Mouse (Mus musculus) forebrain, embryonic 15.5 days (tissue): Measurements from ENCODE around the gene Cpa4. TPM values are rescaled to one million over a fixed set of nuclear protein-coding genes. Genes with fewer than 3 reads are reported as not detected.
A peak's percentile ranks its signal among the peaks of the same experiment; 100 is the strongest.

ENCODE experiments used
- ATAC-seq: fragments of 200-750 bp; cut with Nextera tagmentation; replicated peaks from 2 replicates; pipeline ENCODE4 v1.8.0; 2017; ENCODE audit warnings: mild to moderate bottlenecking, moderate TSS enrichment, moderate library complexity
- H3K27ac ChIP-seq: fragments of 300-500 bp; sonication (generic); replicated peaks from 2 replicates; pipeline ENCODE4 v1.5.1; 2015; ENCODE audit warnings: mild to moderate bottlenecking, inconsistent platforms
- H3K27me3 ChIP-seq: fragments of 300-500 bp; sonication (generic); 2 replicates; pipeline ENCODE4 v1.6.1; 2015; ENCODE audit warnings: inconsistent platforms
- H3K36me3 ChIP-seq: fragments of 300-500 bp; sonication (generic); 2 replicates; pipeline ENCODE4 v1.6.1; 2015; ENCODE audit warnings: mild to moderate bottlenecking, inconsistent platforms
- H3K4me1 ChIP-seq: fragments of 300-500 bp; sonication (generic); 2 replicates; pipeline ENCODE4 v1.6.1; 2015; ENCODE audit warnings: inconsistent platforms
- H3K4me2 ChIP-seq: fragments of 300-500 bp; sonication (generic); replicated peaks from 2 replicates; pipeline ENCODE4 v1.6.1; 2015; ENCODE audit warnings: mild to moderate bottlenecking, inconsistent platforms
- H3K4me3 ChIP-seq: fragments of 300-500 bp; sonication (generic); 2 replicates; pipeline ENCODE4 v1.5.1; 2015; ENCODE audit warnings: mild to moderate bottlenecking, inconsistent platforms
- H3K9ac ChIP-seq: fragments of 300-500 bp; sonication (generic); replicated peaks from 2 replicates; pipeline ENCODE4 v1.6.1; 2015; ENCODE audit warnings: mild to moderate bottlenecking, inconsistent platforms
- H3K9me3 ChIP-seq: fragments of 300-500 bp; sonication (generic); 2 replicates; pipeline ENCODE4 v1.6.1; 2016; ENCODE audit warnings: inconsistent platforms
- WGBS: fragments of 180-500 bp; shearing (Covaris S2); methylation state at CpG from one replicate; pipeline ENCODE4 v1.1.7; 2015; ENCODE audit warnings: mixed read lengths; 5-methylcytosine and 5-hydroxymethylcytosine counted together
- polyA plus RNA-seq: library from polyadenylated mRNA; unstranded; fragments of >200 nt; fragmentation: Nextera tagmentation; extraction: Ambion mirVana; gene quantifications from 2 replicates; pipeline ENCODE4 v1.2.1, GENCODE M21; 2015

The Cpa4 gene
- polyA plus RNA-seq, 1 experiment from 2014 or later, result 1.9 TPM

- H3K4me2 ChIP-seq, result no peak overlapping the region
- no peaks in the 10 kb centered on the region for H3K9me3 ChIP-seq
- H3K27ac ChIP-seq, result no peak overlapping the region
- WGBS, result 94% methylated on average over 5 of the region's 5 CpGs
- no peak overlapping the region for H3K4me3 ChIP-seq
- H3K36me3 ChIP-seq, result no peaks in the 10 kb centered on the region
- peaks cover 31% of the 10 kb centered on the region for H3K4me1 ChIP-seq
- no peak for ATAC-seq
- no peaks in the 10 kb centered on the region for H3K27me3 ChIP-seq
- H3K9ac ChIP-seq, result no peak overlapping the region
Measured at GRCm38 (mm10) chr6:30554092-30554491, 14.1 kb upstream of the Cpa4 start.

- Histone ChIP-seq H3K27ac (no peak overlapping the region), H3K4me2 (no peak overlapping the region), H3K9me3 (no peaks in the 10 kb centered on the region), H3K4me3 (no peak overlapping the region), H3K9ac (no peak overlapping the region), H3K36me3 (no peaks in the 10 kb centered on the region), H3K27me3 (no peaks in the 10 kb centered on the region), H3K4me1 (peaks cover 25% of the 10 kb centered on the region)
- no peak for ATAC-seq
- 92% methylated on average over 5 of the region's 5 CpGs for WGBS
Measured at GRCm38 (mm10) chr6:30554621-30555170, 13.5 kb upstream of the Cpa4 start.

- H3K4me2 ChIP-seq, result no peak overlapping the region
- no peak overlapping the region for H3K27ac ChIP-seq
- no peaks in the 10 kb centered on the region for H3K9me3 ChIP-seq
- H3K36me3 ChIP-seq, result no peaks in the 10 kb centered on the region
- H3K9ac ChIP-seq, result no peak overlapping the region
- H3K27me3 ChIP-seq, result no peaks in the 10 kb centered on the region
- no peak for ATAC-seq
- peaks cover 21% of the 10 kb centered on the region for H3K4me1 ChIP-seq
- H3K4me3 ChIP-seq, result no peak overlapping the region
- WGBS, result 7% methylated on average over 4 of the region's 9 CpGs
Measured at GRCm38 (mm10) chr6:30556080-30556479, 12.1 kb upstream of the Cpa4 start.

- no peaks in the 10 kb centered on the region for H3K4me1 ChIP-seq
- H3K9ac ChIP-seq, result no peak overlapping the region
- 67% methylated on average over 1 of the region's 1 CpGs for WGBS
- ATAC-seq, result no peak
- no peak overlapping the region for H3K4me2 ChIP-seq
- no peak overlapping the region for H3K27ac ChIP-seq
- no peaks in the 10 kb centered on the region for H3K27me3 ChIP-seq
- no peaks in the 10 kb centered on the region for H3K36me3 ChIP-seq
- no peaks in the 10 kb centered on the region for H3K9me3 ChIP-seq
- H3K4me3 ChIP-seq, result no peak overlapping the region
Measured at GRCm38 (mm10) chr6:30559726-30560125, 8.4 kb upstream of the Cpa4 start.

- no peak overlapping the region for H3K4me2 ChIP-seq
- no peaks in the 10 kb centered on the region for H3K4me1 ChIP-seq
- H3K9ac ChIP-seq, result no peak overlapping the region
- ATAC-seq, result no peak
- H3K4me3 ChIP-seq, result no peak overlapping the region
- no peak overlapping the region for H3K27ac ChIP-seq
- H3K27me3 ChIP-seq, result no peaks in the 10 kb centered on the region
- H3K36me3 ChIP-seq, result no peaks in the 10 kb centered on the region
- WGBS, result 74% methylated on average over 4 of the region's 4 CpGs
- no peaks in the 10 kb centered on the region for H3K9me3 ChIP-seq
Measured at GRCm38 (mm10) chr6:30562132-30562531, 6.0 kb upstream of the Cpa4 start.

- no peaks in the 10 kb centered on the region for H3K27me3 ChIP-seq
- no peak for ATAC-seq
- WGBS, result 88% methylated on average over 6 of the region's 6 CpGs
Measured at GRCm38 (mm10) chr6:30563575-30563974, 4.6 kb upstream of the Cpa4 start.

GRCm38 (mm10) chr6:30564051-30564450, 4.1 kb upstream of the Cpa4 start:
- Histone ChIP-seq H3K4me3 (no peak overlapping the region), H3K27ac (no peak overlapping the region), H3K36me3 (no peaks in the 10 kb centered on the region), H3K27me3 (no peaks in the 10 kb centered on the region), H3K4me2 (no peak overlapping the region), H3K9ac (no peak overlapping the region), H3K4me1 (0 out of 2 replicates have a peak, but pooled peaks cover 3% of the 10 kb centered on the region), H3K9me3 (no peaks in the 10 kb centered on the region)
- WGBS, result 97% methylated on average over 6 of the region's 6 CpGs
- ATAC-seq, result no peak

More at GRCm38 (mm10) chr6:30563575-30563974, 4.6 kb upstream of the Cpa4 start:
- Histone ChIP-seq H3K27ac (no peak overlapping the region), H3K9me3 (no peaks in the 10 kb centered on the region), H3K36me3 (no peaks in the 10 kb centered on the region), H3K4me2 (no peak overlapping the region), H3K4me1 (0 out of 2 replicates have a peak, but pooled peaks cover 3% of the 10 kb centered on the region), H3K4me3 (no peak overlapping the region), H3K9ac (no peak overlapping the region)

GRCm38 (mm10) chr6:30569331-30569730, 1.2 kb downstream of the Cpa4 start:
- Histone ChIP-seq H3K9ac (no peak overlapping the region), H3K4me1 (peaks cover 19% of the 10 kb centered on the region), H3K9me3 (no peaks in the 10 kb centered on the region), H3K4me3 (no peak overlapping the region), H3K4me2 (no peak overlapping the region), H3K36me3 (no peaks in the 10 kb centered on the region), H3K27me3 (no peaks in the 10 kb centered on the region), H3K27ac (no peak overlapping the region)
- no peak for ATAC-seq
- WGBS, result 90% methylated on average over 10 of the region's 10 CpGs

- WGBS, result 97% methylated on average over 5 of the region's 5 CpGs
- Histone ChIP-seq H3K4me3 (no peak overlapping the region), H3K27me3 (no peaks in the 10 kb centered on the region), H3K27ac (no peak overlapping the region), H3K9me3 (no peaks in the 10 kb centered on the region), H3K36me3 (no peaks in the 10 kb centered on the region), H3K9ac (no peak overlapping the region), H3K4me1 (peaks cover 22% of the 10 kb centered on the region), H3K4me2 (no peak overlapping the region)
- no peak for ATAC-seq
Measured at GRCm38 (mm10) chr6:30570012-30570411, 1.8 kb downstream of the Cpa4 start.

- 15% methylated on average over 20 of the region's 20 CpGs for WGBS
- Histone ChIP-seq H3K4me3 (no peak overlapping the region), H3K4me2 (peak overlapping the region; percentile 13), H3K9me3 (no peaks in the 10 kb centered on the region), H3K36me3 (no peaks in the 10 kb centered on the region), H3K4me1 (peaks cover 22% of the 10 kb centered on the region), H3K27ac (peak overlapping the region; percentile 78), H3K27me3 (no peaks in the 10 kb centered on the region), H3K9ac (no peak overlapping the region)
- ATAC-seq, result peak; percentile 90
Measured at GRCm38 (mm10) chr6:30572456-30573311, 4.5 kb downstream of the Cpa4 start.

- no peak for ATAC-seq
- Histone ChIP-seq H3K27ac (peak overlapping the region; percentile 78), H3K4me3 (no peak overlapping the region), H3K4me2 (no peak overlapping the region), H3K9me3 (no peaks in the 10 kb centered on the region), H3K27me3 (no peaks in the 10 kb centered on the region), H3K36me3 (no peaks in the 10 kb centered on the region), H3K9ac (no peak overlapping the region), H3K4me1 (peaks cover 19% of the 10 kb centered on the region)
- 51% methylated on average over 5 of the region's 5 CpGs for WGBS
Measured at GRCm38 (mm10) chr6:30573380-30573779, 5.2 kb downstream of the Cpa4 start.

GRCm38 (mm10) chr6:30574945-30575344, 6.8 kb downstream of the Cpa4 start:
- WGBS, result 86% methylated on average over 1 of the region's 1 CpGs
- Histone ChIP-seq H3K36me3 (no peaks in the 10 kb centered on the region), H3K4me2 (no peak overlapping the region), H3K27ac (no peak overlapping the region), H3K9me3 (no peaks in the 10 kb centered on the region), H3K9ac (no peak overlapping the region), H3K4me1 (peaks cover 24% of the 10 kb centered on the region), H3K27me3 (no peaks in the 10 kb centered on the region), H3K4me3 (no peak overlapping the region)
- ATAC-seq, result no peak
